In genomic region chr8:82444897-82445296, GRCm38 (mm10) we compare ENCODE assay signal across 35 mouse cellular contexts.
"Had no signal": no experiment of that assay in that cellular context is flagged by ENCODE, and none has a peak within 500 bp of the region (broad histone marks: within the 10 kb centered on the region; RNA-seq: fewer than 3 reads in every experiment).

No protein-coding gene starts in this region.

- H3K9me3 ChIP-seq: heart, embryonic 10.5 days; heart, embryonic 12.5 days; heart, embryonic 13.5 days; heart, embryonic 15.5 days; hindbrain, embryonic 10.5 days; hindbrain, embryonic 12.5 days; hindbrain, embryonic 13.5 days; hindbrain, embryonic 15.5 days; intestine, embryonic 15.5 days; kidney, embryonic 15.5 days had no signal

- H3K36me3 ChIP-seq: heart, embryonic 10.5 days; heart, embryonic 12.5 days; heart, embryonic 13.5 days; heart, embryonic 15.5 days; hindbrain, embryonic 10.5 days; hindbrain, embryonic 12.5 days; hindbrain, embryonic 13.5 days; hindbrain, embryonic 15.5 days; intestine, embryonic 15.5 days; kidney, embryonic 15.5 days had no signal

- H3K4me2 ChIP-seq: heart, embryonic 11.5 days; heart, embryonic 12.5 days; heart, embryonic 13.5 days; heart, embryonic 15.5 days; hindbrain, embryonic 12.5 days; hindbrain, embryonic 13.5 days; hindbrain, embryonic 14.5 days; hindbrain, embryonic 15.5 days; intestine, embryonic 15.5 days; kidney, embryonic 15.5 days had no signal

- H3K27me3 ChIP-seq: heart, embryonic 12.5 days; heart, embryonic 13.5 days; heart, embryonic 15.5 days; hindbrain, embryonic 12.5 days; hindbrain, embryonic 13.5 days; hindbrain, embryonic 15.5 days; intestine, embryonic 15.5 days; kidney, embryonic 15.5 days had no signal

- H3K4me3 ChIP-seq: heart, embryonic 10.5 days; heart, embryonic 12.5 days; heart, embryonic 13.5 days; heart, embryonic 15.5 days; hindbrain, embryonic 10.5 days; hindbrain, embryonic 12.5 days; hindbrain, embryonic 13.5 days; hindbrain, embryonic 15.5 days; intestine, embryonic 15.5 days; kidney, embryonic 15.5 days; layer of hippocampus, adult 2 months had no signal

- H3K4me1 ChIP-seq: heart, embryonic 10.5 days; heart, embryonic 12.5 days; heart, embryonic 13.5 days; heart, embryonic 15.5 days; hindbrain, embryonic 10.5 days; hindbrain, embryonic 12.5 days; hindbrain, embryonic 13.5 days; hindbrain, embryonic 15.5 days; intestine, embryonic 15.5 days; kidney, embryonic 15.5 days had no signal

- H3K9ac ChIP-seq: heart, embryonic 12.5 days; heart, embryonic 13.5 days; heart, embryonic 15.5 days; hindbrain, embryonic 12.5 days; hindbrain, embryonic 13.5 days; hindbrain, embryonic 14.5 days; hindbrain, embryonic 15.5 days; intestine, embryonic 15.5 days; kidney, embryonic 15.5 days had no signal

- DNase-seq: heart, postnatal 10 days; heart, postnatal 14 days; heart, postnatal 36 days; heart, postnatal 4 days; kidney, adult 11 months; kidney, adult 18-20 months; kidney, adult 2 months; kidney, adult 8-10 months; kidney, adult 9 months; kidney, postnatal 10 days; kidney, postnatal 14 days; kidney, postnatal 25 days; kidney, postnatal 36 days; kidney, postnatal 4 days; layer of hippocampus, adult 9-11 months; layer of hippocampus, postnatal 36 days had no signal

- H3K27ac ChIP-seq: heart, embryonic 10.5 days; heart, embryonic 13.5 days; heart, embryonic 15.5 days; hindbrain, embryonic 10.5 days; hindbrain, embryonic 12.5 days; hindbrain, embryonic 13.5 days; hindbrain, embryonic 14.5 days; hindbrain, embryonic 15.5 days; hindbrain, postnatal 0 days; intestine, embryonic 15.5 days; kidney, embryonic 15.5 days; kidney, postnatal 0 days; layer of hippocampus, adult 2 months had no signal

- ATAC-seq: hindbrain, embryonic 16.5 days; hindbrain, postnatal 0 days; inflammation-experienced regulatory T-cells, adult 6 months; intestine, embryonic 15.5 days; intestine, embryonic 16.5 days; intestine, postnatal 0 days had no signal
